Mouse (Mus musculus): ENCODE measurements around the gene Gpr85. TPM values are rescaled to one million over a fixed set of nuclear protein-coding genes. Genes with fewer than 3 reads are reported as not detected.
"Not testable (repeated sequence)": the region's sequence is repeated elsewhere in the genome, so short reads cannot be mapped to it uniquely, and the experiment has no call there.

Gene Gpr85
- polyA plus RNA-seq, 1 experiment from 2014 or later = 1.3 TPM

DNA sequence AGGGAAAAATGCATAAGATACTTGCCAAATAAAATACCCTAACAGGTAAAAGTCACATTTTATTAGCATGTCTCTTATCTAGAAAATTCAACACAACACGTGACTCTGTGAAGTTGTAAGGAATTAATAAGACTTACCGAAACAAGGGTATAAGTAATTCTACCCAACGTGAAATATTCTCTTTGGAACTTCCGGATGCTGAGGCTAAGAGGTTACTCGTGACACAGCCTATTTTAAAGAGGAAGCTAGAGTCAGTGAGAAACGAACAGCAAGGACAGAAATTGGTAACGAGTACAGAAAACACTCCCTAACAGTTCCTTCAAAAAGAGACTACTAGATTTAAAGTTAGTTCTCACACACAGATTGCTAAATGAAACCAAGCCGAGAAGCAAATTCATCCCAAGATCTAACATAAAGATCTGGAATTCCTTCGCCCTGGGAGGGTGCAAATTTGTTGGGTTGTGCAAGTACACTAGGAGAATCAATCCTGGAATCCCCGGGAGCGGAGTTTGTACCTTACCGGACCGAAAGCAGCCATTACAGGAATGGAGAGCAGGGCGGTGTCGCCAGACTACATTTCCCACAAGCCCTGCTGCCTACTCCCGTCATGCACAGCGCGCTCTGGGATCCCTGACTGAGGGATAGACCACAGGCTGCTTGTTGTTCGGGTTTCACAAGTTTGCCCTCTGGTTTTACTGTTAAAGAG is 31.3 kb upstream of the Gpr85 start, which contains the start of gene 2610001J05Rik:
Gene 2610001J05Rik, minus strand, starts transcription at position 600 of the 706 bp plus-strand sequence.
- peak within 1 kb of the TSS; percentile 72 for H3K9ac ChIP-seq (replicated peaks; ENCODE audit: low read depth)
- peak within 1 kb of the TSS; percentile 48 for H3K4me2 ChIP-seq (replicated peaks; ENCODE audit: low read depth, low read length)
- peak; percentile 100 for ATAC-seq
- peak within 1 kb of the TSS; percentile 66 for H3K4me3 ChIP-seq (ENCODE audit: low read depth, low read length)
- H3K27me3 ChIP-seq (replicated peaks; ENCODE audit: insufficient read depth, low read length) = no peaks in the 10 kb centered on the region
- under 1% methylated on average over 19 of the region's 19 CpGs for WGBS
- no peak for TF ChIP-seq CTCF (IDR thresholded peaks at IDR 0.05)
- peak; percentile 62 for TF ChIP-seq EP300 (IDR thresholded peaks at IDR 0.05)
- peaks cover 6% of the 10 kb centered on the region; the same call in 1 of the 2 replicates for H3K4me1 ChIP-seq (ENCODE audit: insufficient read depth, low read depth, low read length)
- no peaks in the 10 kb centered on the region for H3K9me3 ChIP-seq (ENCODE audit: low read length)
- DNase-seq (ENCODE audit: low spot score) = peak; percentile 97
- H3K36me3 ChIP-seq (ENCODE audit: insufficient read depth, low read length) = no peaks in the 10 kb centered on the region; the same call in 1 of the 2 replicates
- H3K27ac ChIP-seq (ENCODE audit: low read length) = peak within 1 kb of the TSS; percentile 87

GRCm38 (mm10) chr6:13870289-13870741 is 30.6 kb upstream of the Gpr85 start:
- TF ChIP-seq EP300 (IDR thresholded peaks at IDR 0.05) (no peak), CTCF (IDR thresholded peaks at IDR 0.05) (no peak)
- 30% methylated on average over 12 of the region's 12 CpGs for WGBS
- no peaks in the 10 kb centered on the region for H3K27me3 ChIP-seq (replicated peaks; ENCODE audit: insufficient read depth, low read length)
- H3K9ac ChIP-seq (replicated peaks; ENCODE audit: low read depth) = no peak overlapping the region; the same call in 1 of the 2 replicates
- H3K9me3 ChIP-seq (ENCODE audit: low read length) = no peaks in the 10 kb centered on the region
- ATAC-seq = no peak
- H3K4me3 ChIP-seq (ENCODE audit: low read depth, low read length) = peak overlapping the region; percentile 66; the same call in 1 of the 2 replicates
- H3K4me2 ChIP-seq (replicated peaks; ENCODE audit: low read depth, low read length) = peak overlapping the region; percentile 48
- no peaks in the 10 kb centered on the region; the same call in 1 of the 2 replicates for H3K36me3 ChIP-seq (ENCODE audit: insufficient read depth, low read length)
- H3K27ac ChIP-seq (ENCODE audit: low read length) = no peak overlapping the region
- DNase-seq (ENCODE audit: low spot score) = peak; percentile 13
- H3K4me1 ChIP-seq (ENCODE audit: insufficient read depth, low read depth, low read length) = peaks cover 6% of the 10 kb centered on the region; the same call in 1 of the 2 replicates

DNA sequence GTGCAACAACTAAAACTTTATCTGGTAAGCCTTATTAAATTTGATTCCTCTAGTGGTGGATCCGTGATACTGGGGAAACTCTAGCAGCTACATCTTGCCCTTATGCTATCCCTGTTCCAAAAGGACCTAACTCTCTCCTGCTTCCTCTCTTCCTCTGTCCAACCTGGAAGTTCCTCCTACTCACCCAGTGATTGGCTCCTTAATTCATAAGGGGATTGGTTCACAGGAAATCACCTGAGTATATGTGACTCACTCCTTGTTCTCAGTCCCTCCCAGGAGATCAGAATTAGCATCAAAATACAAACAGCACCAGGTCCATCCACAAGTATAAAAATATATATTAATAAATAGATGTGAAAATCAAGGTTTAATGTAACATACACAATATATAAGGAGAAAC is 20.9 kb upstream of the Gpr85 start:
- Histone ChIP-seq H3K27me3 (replicated peaks; ENCODE audit: insufficient read depth, low read length) (no peaks in the 10 kb centered on the region), H3K4me1 (ENCODE audit: insufficient read depth, low read depth, low read length) (no peaks in the 10 kb centered on the region), H3K36me3 (ENCODE audit: insufficient read depth, low read length) (no peaks in the 10 kb centered on the region), H3K27ac (ENCODE audit: low read length) (no peak overlapping the region), H3K9me3 (ENCODE audit: low read length) (no peaks in the 10 kb centered on the region), H3K9ac (replicated peaks; ENCODE audit: low read depth) (no peak overlapping the region), H3K4me2 (replicated peaks; ENCODE audit: low read depth, low read length) (no peak overlapping the region), H3K4me3 (ENCODE audit: low read depth, low read length) (no peak overlapping the region)
- ATAC-seq (no peak), DNase-seq (ENCODE audit: low spot score) (no peak)
- WGBS = 69% methylated on average over 1 of the region's 1 CpGs
- TF ChIP-seq CTCF (IDR thresholded peaks at IDR 0.05) (no peak), EP300 (IDR thresholded peaks at IDR 0.05) (no peak)

- ATAC-seq (no peak), DNase-seq (ENCODE audit: low spot score) (no peak)
- H3K27ac ChIP-seq (ENCODE audit: low read length) = no peak overlapping the region
- H3K9me3 ChIP-seq (ENCODE audit: low read length) = no peaks in the 10 kb centered on the region
- no peaks in the 10 kb centered on the region for H3K27me3 ChIP-seq (replicated peaks; ENCODE audit: insufficient read depth, low read length)
- no peak overlapping the region for H3K4me3 ChIP-seq (ENCODE audit: low read depth, low read length)
- 61% methylated on average over 6 of the region's 6 CpGs for WGBS
- no peak overlapping the region for H3K9ac ChIP-seq (replicated peaks; ENCODE audit: low read depth)
- H3K4me1 ChIP-seq (ENCODE audit: insufficient read depth, low read depth, low read length) = no peaks in the 10 kb centered on the region
- no peaks in the 10 kb centered on the region for H3K36me3 ChIP-seq (ENCODE audit: insufficient read depth, low read length)
- no peak for TF ChIP-seq EP300 (IDR thresholded peaks at IDR 0.05)
- no peak overlapping the region for H3K4me2 ChIP-seq (replicated peaks; ENCODE audit: low read depth, low read length)
Observed at GRCm38 (mm10) chr6:13859877-13860585, 20.3 kb upstream of the Gpr85 start.

DNA sequence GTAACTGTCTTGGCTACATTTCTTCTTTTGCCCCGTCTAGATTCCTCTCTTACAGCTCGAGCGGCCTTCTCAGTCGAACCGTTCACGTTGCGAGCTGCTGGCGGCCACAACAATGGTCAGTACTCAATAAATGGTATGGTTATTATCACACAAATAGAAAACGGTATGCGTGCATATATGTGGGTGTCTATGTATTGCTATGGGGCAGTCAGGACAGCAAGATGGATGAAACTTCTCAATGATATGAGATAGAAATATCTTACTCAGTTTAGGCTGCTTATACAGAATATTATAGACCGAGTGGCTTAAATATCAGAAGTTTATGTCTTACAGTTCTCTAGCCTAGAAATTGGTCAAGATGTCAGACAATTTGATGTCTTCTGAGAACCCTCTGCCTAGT is 14.5 kb upstream of the Gpr85 start:
- DNase-seq (ENCODE audit: low spot score) = no peak
- Histone ChIP-seq H3K4me2 (replicated peaks; ENCODE audit: low read depth, low read length) (no peak overlapping the region), H3K27me3 (replicated peaks; ENCODE audit: insufficient read depth, low read length) (no peaks in the 10 kb centered on the region), H3K9me3 (ENCODE audit: low read length) (no peaks in the 10 kb centered on the region), H3K4me3 (ENCODE audit: low read depth, low read length) (no peak overlapping the region), H3K9ac (replicated peaks; ENCODE audit: low read depth) (no peak overlapping the region), H3K27ac (ENCODE audit: low read length) (no peak overlapping the region), H3K36me3 (ENCODE audit: insufficient read depth, low read length) (no peaks in the 10 kb centered on the region), H3K4me1 (ENCODE audit: insufficient read depth, low read depth, low read length) (no peaks in the 10 kb centered on the region)
- ATAC-seq = no peak
- TF ChIP-seq CTCF (IDR thresholded peaks at IDR 0.05) (no peak), EP300 (IDR thresholded peaks at IDR 0.05) (no peak)
- WGBS = 41% methylated on average over 10 of the region's 11 CpGs

- 79% methylated on average over 4 of the region's 4 CpGs for WGBS
- no peak overlapping the region for H3K4me3 ChIP-seq (ENCODE audit: low read depth, low read length)
- TF ChIP-seq EP300 (IDR thresholded peaks at IDR 0.05) (no peak), CTCF (IDR thresholded peaks at IDR 0.05) (no peak)
Observed at GRCm38 (mm10) chr6:13853244-13853643, 13.5 kb upstream of the Gpr85 start.

GRCm38 (mm10) chr6:13846031-13846430 is 6.3 kb upstream of the Gpr85 start:
- not testable (repeated sequence) for H3K36me3 ChIP-seq (ENCODE audit: insufficient read depth, low read length); H3K4me2 ChIP-seq (replicated peaks; ENCODE audit: low read depth, low read length); DNase-seq (ENCODE audit: low spot score); H3K27ac ChIP-seq (ENCODE audit: low read length); H3K4me3 ChIP-seq (ENCODE audit: low read depth, low read length); H3K9me3 ChIP-seq (ENCODE audit: low read length); H3K9ac ChIP-seq (replicated peaks; ENCODE audit: low read depth); ATAC-seq; H3K4me1 ChIP-seq (ENCODE audit: insufficient read depth, low read depth, low read length); H3K27me3 ChIP-seq (replicated peaks; ENCODE audit: insufficient read depth, low read length)
- WGBS = 84% methylated on average over 1 of the region's 1 CpGs

More at GRCm38 (mm10) chr6:13853244-13853643, 13.5 kb upstream of the Gpr85 start:
- Histone ChIP-seq H3K27me3 (replicated peaks; ENCODE audit: insufficient read depth, low read length) (no peaks in the 10 kb centered on the region), H3K4me2 (replicated peaks; ENCODE audit: low read depth, low read length) (no peak overlapping the region), H3K27ac (ENCODE audit: low read length) (no peak overlapping the region), H3K36me3 (ENCODE audit: insufficient read depth, low read length) (no peaks in the 10 kb centered on the region), H3K9ac (replicated peaks; ENCODE audit: low read depth) (no peak overlapping the region), H3K4me1 (ENCODE audit: insufficient read depth, low read depth, low read length) (no peaks in the 10 kb centered on the region), H3K9me3 (ENCODE audit: low read length) (no peaks in the 10 kb centered on the region)
- ATAC-seq (no peak), DNase-seq (ENCODE audit: low spot score) (no peak)
